Mouse (Mus musculus): Measurements from ENCODE around the gene Yy1.

- TF ChIP-seq POLR2A (IDR thresholded peaks at IDR 0.05; ENCODE audit: control insufficient read depth, low read depth, low read length): no peak
- no peak for TF ChIP-seq CTCF (IDR thresholded peaks at IDR 0.05; ENCODE audit: control insufficient read depth, insufficient read depth, insufficient replicate concordance, low read depth, low read length)
Measured at GRCm38 (mm10) chr12:108820461-108820860, 27.7 kb downstream of the Yy1 start.
